In genomic region chr5:92742701-92743100, GRCm38 (mm10) we compare ENCODE assay signal across 1 mouse cellular context.
A peak's percentile ranks its signal among the peaks of the same experiment; 100 is the strongest.
TF ChIP-seq lines count a peak whose summit lies in the region.

No protein-coding gene starts in this region.

TF ChIP-seq in myocyte, 11 proteins besides CTCF, POLR2A, EP300 and RAD21:
- TF ChIP-seq CEBPB (IDR thresholded peaks at IDR 0.05; ENCODE audit: insufficient read depth, poor library complexity, severe bottlenecking) (no peak), MYOD1 (IDR thresholded peaks at IDR 0.05; ENCODE audit: control insufficient read depth in 1 of 3, insufficient read length in 2 of 3, low read depth in 2 of 3) (peak in 2 of 3 experiments; percentile 80 to 82)
